Mouse (Mus musculus) retina, adult 2 months (tissue): ENCODE data around the gene Mrps17.

Source experiments
- DNase-seq: peaks from one replicate; pipeline ENCODE4 v3.0.0-alpha.2; 2012; ENCODE audit warnings: low read depth, low spot score

The Mrps17 gene

DNA sequence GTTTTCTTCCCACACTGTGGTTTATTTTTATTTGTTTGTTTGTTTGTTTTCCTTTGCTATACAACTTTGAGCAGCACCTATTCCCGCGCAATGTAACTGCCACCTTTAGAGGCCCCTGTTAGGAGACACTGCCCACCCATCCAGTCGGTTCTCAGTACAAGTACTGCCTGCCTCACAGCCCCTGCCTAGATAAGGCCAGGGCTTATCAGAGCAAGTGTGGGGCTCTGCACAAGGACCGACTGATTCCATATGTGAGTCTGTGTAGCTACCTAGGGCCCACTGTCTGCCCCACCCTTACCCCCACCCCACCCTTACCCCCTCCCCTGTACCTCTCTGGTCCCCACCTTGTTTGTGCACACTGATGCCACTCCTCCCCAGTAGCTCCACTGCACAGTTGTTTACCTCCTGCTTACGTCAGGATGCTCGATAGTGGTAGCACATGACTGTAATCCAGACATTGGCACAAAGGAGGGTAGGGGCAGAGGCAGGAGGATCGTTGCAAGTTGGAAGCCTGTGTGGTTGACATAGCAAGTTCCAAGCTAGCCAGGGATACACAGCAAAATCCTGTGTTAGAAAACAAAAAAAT, 27.7 kb downstream of the Mrps17 start:
- DNase-seq = no peak

DNA sequence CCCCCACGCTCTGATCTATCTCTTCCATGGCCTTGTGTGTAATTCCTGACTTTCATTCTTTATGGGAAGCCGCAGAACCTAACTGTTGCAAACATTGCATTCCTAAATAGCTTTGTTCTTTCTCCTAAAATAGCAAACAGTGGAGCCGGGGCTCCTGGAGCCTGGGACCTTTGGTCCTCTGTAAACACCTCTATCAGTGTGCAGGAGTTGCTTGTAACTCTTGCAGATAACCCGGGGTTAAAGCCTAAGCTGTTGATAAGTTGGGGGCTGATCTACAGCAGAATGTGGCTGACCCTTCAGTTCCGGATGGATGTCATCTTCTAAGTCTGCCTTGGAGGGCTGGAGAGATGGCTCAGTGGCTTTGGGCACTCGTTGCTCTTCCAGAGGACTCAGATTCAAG, 28.8 kb downstream of the Mrps17 start:
- DNase-seq = no peak

DNA sequence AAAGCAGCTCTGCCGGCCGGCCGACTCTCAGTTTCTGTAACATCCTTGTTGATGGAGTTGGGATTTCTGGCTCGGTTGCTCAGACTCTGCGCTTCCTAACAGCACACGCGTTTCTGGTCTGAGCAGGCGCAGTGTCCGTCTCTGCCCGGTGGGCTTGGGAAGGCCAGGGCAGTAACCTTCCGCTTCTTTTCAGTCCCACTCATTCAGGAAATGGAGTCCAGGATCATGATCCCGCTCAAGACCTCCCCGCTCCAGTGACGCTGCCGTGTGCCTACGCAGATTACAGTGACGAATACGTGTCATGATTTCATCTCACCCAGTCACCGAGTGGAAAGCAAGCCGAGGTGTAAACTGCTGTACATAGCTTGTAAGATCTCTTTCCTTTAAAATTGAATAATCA, 41.6 kb downstream of the Mrps17 start:
- no peak for DNase-seq

DNA sequence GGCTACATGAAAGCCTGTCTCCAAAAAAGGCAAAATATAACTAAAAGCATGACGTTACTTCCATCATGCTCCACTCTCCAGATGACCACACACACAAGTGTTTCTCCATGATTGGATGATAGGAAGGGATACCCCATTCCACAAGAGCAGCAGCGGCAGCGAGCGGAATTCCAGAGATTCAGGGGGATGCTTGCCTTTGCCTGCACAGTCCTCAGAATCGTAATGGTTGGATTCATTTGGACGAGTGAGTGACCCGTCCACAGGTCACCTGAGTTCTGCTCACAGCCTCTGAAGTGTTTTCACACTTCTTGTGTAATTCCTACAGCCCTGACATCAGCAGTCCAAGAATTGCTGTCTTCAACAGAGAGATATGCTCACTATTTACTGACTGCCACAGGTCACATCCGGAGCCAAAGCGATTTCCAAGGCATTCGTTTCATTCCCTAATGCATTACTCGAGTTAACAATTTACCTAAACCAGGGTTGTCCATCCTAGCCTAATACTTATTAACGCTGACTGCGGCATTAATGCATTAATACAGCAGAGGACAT, 44.7 kb downstream of the Mrps17 start:
- no peak for DNase-seq

GRCm38 (mm10) chr5:129761865-129762540, 46.7 kb downstream of the Mrps17 start:
- no peak for DNase-seq

- DNase-seq = no peak
Measured at GRCm38 (mm10) chr5:129770443-129771355, 55.4 kb downstream of the Mrps17 start.
